Mouse (Mus musculus) lung, postnatal 0 days (tissue): ENCODE results near the gene Tctn3.

Source experiments
- CTCF ChIP-seq: IDR thresholded peaks from 2 replicates; pipeline ENCODE4 v1.5.1; 2016; ENCODE audit warnings: antibody characterized with exemption, mild to moderate bottlenecking
- EP300 ChIP-seq: IDR thresholded peaks from 2 replicates; pipeline ENCODE4 v1.6.1; 2016; ENCODE audit warnings: antibody characterized with exemption, mild to moderate bottlenecking, control low read depth

DNA sequence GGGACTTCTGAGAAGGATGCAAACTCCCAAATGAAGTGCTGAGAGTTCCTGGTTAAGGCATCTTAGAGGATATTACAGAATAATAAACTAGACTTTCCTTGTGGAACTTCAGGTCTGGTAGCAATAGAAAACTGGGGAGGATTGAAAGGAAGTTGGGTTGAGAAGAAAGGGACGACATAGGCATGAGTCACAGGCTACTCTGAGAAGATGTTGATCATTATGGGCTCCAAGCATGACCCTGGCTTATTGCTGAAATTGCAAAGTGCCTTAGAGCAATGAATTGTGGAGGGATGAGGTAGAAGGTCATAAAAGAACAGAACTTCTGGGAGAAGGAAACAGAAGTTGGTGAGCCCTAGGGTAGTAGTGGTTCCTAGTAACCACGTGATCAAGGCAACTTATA is 28.8 kb upstream of the Tctn3 start:
- TF ChIP-seq CTCF, result no peak
- no peak for TF ChIP-seq EP300
